8 mouse cellular contexts compared by ENCODE assay signal in the genomic region with DNA sequence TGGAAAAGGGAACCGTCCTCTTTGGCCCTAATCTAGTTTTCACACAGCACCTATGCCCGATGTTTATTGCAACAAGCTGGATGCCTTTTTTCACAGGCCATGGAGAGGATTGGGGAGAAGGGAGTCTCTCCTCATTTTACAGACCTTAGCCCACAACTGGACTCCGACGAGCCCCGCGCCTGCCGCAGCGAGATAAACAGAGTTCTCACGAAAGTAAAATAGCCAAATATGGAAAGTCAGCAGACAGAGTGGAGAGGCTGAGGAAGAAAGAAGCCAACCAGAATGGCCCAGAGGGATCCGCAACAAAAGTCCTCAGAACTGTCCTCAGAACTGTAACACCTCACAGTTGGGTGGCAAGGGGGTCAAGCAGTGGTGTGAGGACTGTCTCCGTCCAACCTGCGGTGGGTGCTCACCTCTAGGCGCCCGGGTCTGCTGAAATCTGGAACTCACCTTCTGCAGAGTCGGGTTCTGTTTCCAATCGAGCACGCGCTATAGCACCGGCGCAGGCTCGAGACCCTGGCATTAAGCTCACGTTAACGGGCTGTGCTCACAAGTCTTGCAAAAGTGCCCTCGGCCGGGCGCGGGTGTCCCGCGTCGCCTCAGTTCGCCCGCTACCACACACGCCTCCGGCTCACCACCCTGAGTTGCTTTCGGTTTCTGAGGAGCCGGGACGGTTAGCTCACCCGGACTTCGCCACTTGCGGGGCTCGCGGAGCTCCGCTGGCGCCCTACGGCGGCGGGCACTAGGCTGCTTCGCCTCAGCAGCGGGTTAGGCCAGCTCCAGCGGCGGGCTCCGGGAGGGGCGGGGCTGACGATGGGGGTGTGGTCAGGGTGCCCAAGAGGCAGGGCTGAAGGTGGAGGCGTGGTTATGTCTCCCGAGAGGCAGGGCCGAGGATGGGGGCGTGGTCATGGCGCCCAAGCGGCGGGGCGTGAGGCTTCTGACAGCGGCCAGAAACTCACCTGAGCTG. TPM values are rescaled to one million over a fixed set of nuclear protein-coding genes. Genes with fewer than 3 reads are reported as not detected.
DNase-seq lines count a peak whose midpoint lies in the region; ATAC-seq and TF ChIP-seq lines count a peak whose summit lies in the region.

TSS of gene Traf5 (minus strand) at position 754 of the 967 bp plus-strand sequence.

- WGBS in forebrain, embryonic 16.5 days: 3% methylated on average over 63 of the region's 63 CpGs
- under 1% methylated on average over 63 of the region's 63 CpGs for WGBS in lung, embryonic 15.5 days

- no peaks in the 10 kb centered on the region for H3K9me3 ChIP-seq in ES-E14 (ENCODE audit: control insufficient read depth, insufficient read depth, low read depth, low read length)
- H3K9me3 ChIP-seq in forebrain, embryonic 16.5 days (ENCODE audit: control insufficient read depth, low read length): no peaks in the 10 kb centered on the region
- no peaks in the 10 kb centered on the region for H3K9me3 ChIP-seq in lung, embryonic 15.5 days

- peak; percentile 86 for DNase-seq in ES-E14 (ENCODE audit: low read depth, low spot score)
- peak; percentile 84 for DNase-seq in cerebellum, adult 11-12 months
- DNase-seq in heart, postnatal 36 days: peak; percentile 97 to 98
- peak; percentile 88 for DNase-seq in layer of hippocampus, adult 8-10 months (ENCODE audit: low spot score in 2 of 2)
- peak; percentile 96 for DNase-seq in ovary, adult 18-20 months (ENCODE audit: low spot score)
- peak; percentile 95 for DNase-seq in thymus, postnatal 0 days (ENCODE audit: low spot score)

- intact Hi-C loops in heart, postnatal 36 days (cut with DNase I): loop anchor here (2.0 kb wide), 4 partner anchors 15 to 185 kb away; partner anchors contain the start of gene Slc30a1

- H3K27ac ChIP-seq in ES-E14 (ENCODE audit: insufficient read depth, low read depth, low read length, poor library complexity, severe bottlenecking): no peak within 1 kb of the TSS
- H3K27ac ChIP-seq in forebrain, embryonic 16.5 days (ENCODE audit: low read length): no peak within 1 kb of the TSS
- H3K27ac ChIP-seq in lung, embryonic 15.5 days: peak within 1 kb of the TSS; percentile 80

- H3K4me1 ChIP-seq in ES-E14 (ENCODE audit: control insufficient read depth in 2 of 2, insufficient read depth in 2 of 2, low read length in 2 of 2, poor library complexity in 1 of 2): no peaks in the 10 kb centered on the region
- peaks cover 8% of the 10 kb centered on the region for H3K4me1 ChIP-seq in forebrain, embryonic 16.5 days (replicated peaks; ENCODE audit: control insufficient read depth, insufficient read depth, low read length)
- H3K4me1 ChIP-seq in lung, embryonic 15.5 days: peaks cover 14% of the 10 kb centered on the region

- H3K4me2 ChIP-seq in forebrain, embryonic 16.5 days (ENCODE audit: low read length): peak within 1 kb of the TSS; percentile 98
- peak within 1 kb of the TSS; percentile 85 for H3K4me2 ChIP-seq in lung, embryonic 15.5 days

- peak; percentile 99 for ATAC-seq in forebrain, embryonic 16.5 days
- peak; percentile 98 for ATAC-seq in lung, embryonic 15.5 days (ENCODE audit: borderline replicate concordance, extremely low read depth, low FRiP score, low TSS enrichment)

- H3K27me3 ChIP-seq in forebrain, embryonic 16.5 days (replicated peaks; ENCODE audit: control insufficient read depth, insufficient read depth, low read length): 0 out of 2 replicates have a peak, but pooled peaks cover 3% of the 10 kb centered on the region
- peaks cover 12% of the 10 kb centered on the region; the same call in 1 of the 2 replicates for H3K27me3 ChIP-seq in lung, embryonic 15.5 days

- in situ Hi-C loops in ES-E14 (cut with MboI; ENCODE audit: low sequenced_read_pairs in 2 of 2, unreplicated experiment in 2 of 2): no loop called here

- H3K36me3 ChIP-seq in ES-E14 (ENCODE audit: control insufficient read depth, insufficient read depth, low read length, poor library complexity, severe bottlenecking): no peaks in the 10 kb centered on the region
- H3K36me3 ChIP-seq in forebrain, embryonic 16.5 days (ENCODE audit: control insufficient read depth, insufficient read depth): no peaks in the 10 kb centered on the region
- no peaks in the 10 kb centered on the region for H3K36me3 ChIP-seq in lung, embryonic 15.5 days

- H3K9ac ChIP-seq in ES-E14 (ENCODE audit: insufficient read depth, low read depth, low read length, poor library complexity, severe bottlenecking): peak within 1 kb of the TSS; percentile 68
- peak within 1 kb of the TSS; percentile 70 for H3K9ac ChIP-seq in forebrain, embryonic 16.5 days (replicated peaks; ENCODE audit: low read depth, low read length)
- H3K9ac ChIP-seq in lung, embryonic 15.5 days: peak within 1 kb of the TSS; percentile 66

- H3K4me3 ChIP-seq in ES-E14 (ENCODE audit: insufficient read depth in 1 of 2, low read depth in 1 of 2, low read length in 2 of 2, poor library complexity in 1 of 2, severe bottlenecking in 1 of 2): peak within 1 kb of the TSS; percentile 70 to 74
- H3K4me3 ChIP-seq in forebrain, embryonic 16.5 days (replicated peaks; ENCODE audit: low read length): peak within 1 kb of the TSS; percentile 71
- peak within 1 kb of the TSS; percentile 63 for H3K4me3 ChIP-seq in lung, embryonic 15.5 days

TF ChIP-seq in ES-E14, 5 proteins besides CTCF, POLR2A, EP300 and RAD21:
- no peak for TF ChIP-seq HCFC1 (IDR thresholded peaks at IDR 0.05; ENCODE audit: borderline replicate concordance, insufficient read depth, low read length)
- TF ChIP-seq ZC3H11A (IDR thresholded peaks at IDR 0.05; ENCODE audit: borderline replicate concordance, low read depth, low read length): no peak
- no peak for TF ChIP-seq ZNF384 (IDR thresholded peaks at IDR 0.05; ENCODE audit: low read depth, low read length)
- no peak for TF ChIP-seq MAFK (IDR thresholded peaks at IDR 0.05; ENCODE audit: insufficient read depth, low read depth, low read length)
- no peak for TF ChIP-seq CHD2 (IDR thresholded peaks at IDR 0.05; ENCODE audit: low read depth, low read length)
TF ChIP-seq in ES-E14: peak in this region for 0.

RNA-seq across cellular contexts. Expression of gene Traf5, which starts in this region (rescaled TPM):
- 1.7 and 2.1 TPM in 2 replicates for total RNA-seq in ES-E14 (2012; rRNA removed)
- polyA plus RNA-seq in forebrain, embryonic 16.5 days (2015; fragmentation: Nextera tagmentation; extraction: Ambion mirVana): 3.1 and 3.6 TPM in 2 replicates
- 1 to 10 TPM; 5.2 to 6.8 TPM for total RNA-seq in heart, postnatal 36 days (2021)
- total RNA-seq in layer of hippocampus, adult 8-10 months (2022): 1 to 10 TPM; 1.8 to 6.8 (median 5.4) TPM
- 22.0 and 22.4 TPM in 2 replicates for polyA plus RNA-seq in lung, embryonic 15.5 days (2015; fragmentation: Nextera tagmentation; extraction: Ambion mirVana)
- polyA plus RNA-seq in thymus, postnatal 0 days (2015; fragmentation: Nextera tagmentation; extraction: Ambion mirVana): 13.4 and 15.0 TPM in 2 replicates
